Mouse (Mus musculus) kidney, postnatal 0 days (tissue): ENCODE data around the gene Net1. TPM values are rescaled to one million over a fixed set of nuclear protein-coding genes. Genes with fewer than 3 reads are reported as not detected.

Experiments
- ATAC-seq: fragments of 200-750 bp; cut with Nextera tagmentation; replicated peaks from 2 replicates; pipeline ENCODE4 v1.8.0; 2017; ENCODE audit warnings: low read depth, moderate number of reproducible peaks, moderate TSS enrichment, moderate library complexity; ENCODE audit not compliant: low FRiP score
- DNase-seq: peaks from one replicate; pipeline ENCODE4 v3.0.0-alpha.2; 2016; ENCODE audit warnings: low spot score
- H3K27ac ChIP-seq: fragments of 300-500 bp; sonication (generic); 2 replicates; pipeline ENCODE4 v1.5.1; 2014; ENCODE audit warnings: mild to moderate bottlenecking
- H3K27me3 ChIP-seq: fragments of 300-500 bp; sonication (generic); 2 replicates; pipeline ENCODE4 v1.6.1; 2014; ENCODE audit warnings: low read length, mixed read lengths; ENCODE audit not compliant: insufficient read depth
- H3K36me3 ChIP-seq: fragments of 300-500 bp; sonication (generic); 2 replicates; pipeline ENCODE4 v1.6.1; 2014; ENCODE audit warnings: low read length, mixed read lengths; ENCODE audit not compliant: insufficient read depth
- H3K4me1 ChIP-seq: fragments of 300-500 bp; sonication (generic); replicated peaks from 2 replicates; pipeline ENCODE4 v1.6.1; 2014; ENCODE audit warnings: antibody characterized with exemption, low read length, mixed read lengths; ENCODE audit not compliant: insufficient read depth
- H3K4me2 ChIP-seq: fragments of 300-500 bp; sonication (generic); 2 replicates; pipeline ENCODE4 v1.6.1; 2014; ENCODE audit warnings: mild to moderate bottlenecking, low read length, moderate library complexity, mixed read lengths
- H3K4me3 ChIP-seq: fragments of 300-500 bp; sonication (generic); replicated peaks from 2 replicates; pipeline ENCODE4 v1.5.1; 2014; ENCODE audit warnings: low read depth, low read length
- H3K9ac ChIP-seq: fragments of 300-500 bp; sonication (generic); 2 replicates; pipeline ENCODE4 v1.6.1; 2014; ENCODE audit warnings: low read depth, low read length
- H3K9me3 ChIP-seq: fragments of 300-500 bp; sonication (generic); replicated peaks from 2 replicates; pipeline ENCODE4 v1.6.1; 2016; ENCODE audit warnings: low read length, inconsistent platforms, mixed read lengths
- CTCF ChIP-seq: IDR thresholded peaks from 2 replicates; pipeline ENCODE4 v1.5.1; 2016; ENCODE audit warnings: antibody characterized with exemption, low read depth, mild to moderate bottlenecking, moderate library complexity
- WGBS: fragments of 180-500 bp; shearing (Covaris S2); extraction: QIAGEN DNeasy Blood & Tissue Kit; methylation state at CpG from one replicate; pipeline ENCODE4 v1.1.7; 2014; 5-methylcytosine and 5-hydroxymethylcytosine counted together
- polyA plus RNA-seq: library from polyadenylated mRNA; unstranded; fragments of >200 nt; fragmentation: Nextera tagmentation; extraction: Ambion mirVana; gene quantifications from 2 replicates; pipeline ENCODE4 v1.2.1, GENCODE M21; 2015

Net1 gene
- polyA plus RNA-seq, 1 experiment from 2014 or later = 46.0 TPM

GRCm38 (mm10) chr13:3926046-3926445, 8.0 kb upstream of the Net1 start:
- Histone ChIP-seq H3K4me1 (no peaks in the 10 kb centered on the region), H3K27ac (no peak overlapping the region), H3K4me2 (no peak overlapping the region), H3K9ac (no peak overlapping the region), H3K4me3 (no peak overlapping the region), H3K9me3 (no peaks in the 10 kb centered on the region), H3K27me3 (no peaks in the 10 kb centered on the region), H3K36me3 (no peaks in the 10 kb centered on the region)
- TF ChIP-seq CTCF = no peak
- ATAC-seq (no peak), DNase-seq (no peak)
- 90% methylated on average over 6 of the region's 6 CpGs for WGBS

- Histone ChIP-seq H3K36me3 (no peaks in the 10 kb centered on the region), H3K4me1 (no peaks in the 10 kb centered on the region), H3K27me3 (no peaks in the 10 kb centered on the region), H3K9ac (no peak overlapping the region), H3K4me2 (no peak overlapping the region), H3K9me3 (no peaks in the 10 kb centered on the region), H3K4me3 (no peak overlapping the region), H3K27ac (no peak overlapping the region)
- no peak for DNase-seq
- ATAC-seq = no peak
- no peak for TF ChIP-seq CTCF
- WGBS = 74% methylated on average over 6 of the region's 6 CpGs
These were observed 7.6 kb upstream of the Net1 start for GRCm38 (mm10) chr13:3925632-3926031.

GRCm38 (mm10) chr13:3924483-3924882, 6.5 kb upstream of the Net1 start:
- Histone ChIP-seq H3K27ac (no peak overlapping the region), H3K4me3 (no peak overlapping the region), H3K27me3 (no peaks in the 10 kb centered on the region), H3K4me1 (no peaks in the 10 kb centered on the region), H3K9ac (no peak overlapping the region), H3K9me3 (no peaks in the 10 kb centered on the region), H3K4me2 (no peak overlapping the region), H3K36me3 (no peaks in the 10 kb centered on the region)
- no peak for TF ChIP-seq CTCF
- ATAC-seq (no peak), DNase-seq (no peak)
- 83% methylated on average over 5 of the region's 5 CpGs for WGBS

GRCm38 (mm10) chr13:3913504-3913903, 4.5 kb downstream of the Net1 start:
- 70% methylated on average over 4 of the region's 4 CpGs for WGBS
- no peak for DNase-seq
- ATAC-seq = no peak
- H3K27ac ChIP-seq = no peak overlapping the region
- H3K4me2 ChIP-seq = no peak overlapping the region
- no peaks in the 10 kb centered on the region for H3K9me3 ChIP-seq
- no peak for TF ChIP-seq CTCF
- no peak overlapping the region for H3K9ac ChIP-seq
- H3K27me3 ChIP-seq = no peaks in the 10 kb centered on the region
- no peak overlapping the region for H3K4me3 ChIP-seq
- H3K4me1 ChIP-seq = no peaks in the 10 kb centered on the region
- no peaks in the 10 kb centered on the region for H3K36me3 ChIP-seq

- 83% methylated on average over 5 of the region's 5 CpGs for WGBS
- Histone ChIP-seq H3K9ac (no peak overlapping the region), H3K9me3 (no peaks in the 10 kb centered on the region), H3K27me3 (no peaks in the 10 kb centered on the region), H3K4me3 (no peak overlapping the region), H3K36me3 (no peaks in the 10 kb centered on the region), H3K27ac (no peak overlapping the region), H3K4me2 (no peak overlapping the region), H3K4me1 (no peaks in the 10 kb centered on the region)
- ATAC-seq = no peak
- DNase-seq = no peak
- no peak for TF ChIP-seq CTCF
These were observed 7.7 kb downstream of the Net1 start for GRCm38 (mm10) chr13:3910356-3910755.

- 87% methylated on average over 4 of the region's 4 CpGs for WGBS
- no peaks in the 10 kb centered on the region for H3K27me3 ChIP-seq
- no peak for DNase-seq
- H3K9ac ChIP-seq = no peak overlapping the region
- no peak for TF ChIP-seq CTCF
- no peak for ATAC-seq
- H3K4me1 ChIP-seq = no peaks in the 10 kb centered on the region
- H3K4me2 ChIP-seq = no peak overlapping the region
- H3K36me3 ChIP-seq = no peaks in the 10 kb centered on the region
- H3K27ac ChIP-seq = no peak overlapping the region
- H3K9me3 ChIP-seq = no peaks in the 10 kb centered on the region
- H3K4me3 ChIP-seq = no peak overlapping the region
These were observed 9.8 kb downstream of the Net1 start for GRCm38 (mm10) chr13:3908262-3908661.

- Histone ChIP-seq H3K4me3 (no peak overlapping the region), H3K4me2 (no peak overlapping the region), H3K4me1 (no peaks in the 10 kb centered on the region), H3K27me3 (no peaks in the 10 kb centered on the region), H3K36me3 (no peaks in the 10 kb centered on the region), H3K9me3 (no peaks in the 10 kb centered on the region), H3K27ac (no peak overlapping the region), H3K9ac (no peak overlapping the region)
- no peak for DNase-seq
- WGBS = 80% methylated on average over 6 of the region's 6 CpGs
- no peak for TF ChIP-seq CTCF
- ATAC-seq = no peak
These were observed 10.8 kb downstream of the Net1 start for GRCm38 (mm10) chr13:3907151-3907696.
